Mouse (Mus musculus): ENCODE measurements at regions not wholly inside any gene's neighbourhood (a gene's known extent, or its start where the extent isn't known, plus 50 kb on each side); places are given as distances from the start of the nearest gene placed in this dataset.

- no peaks in the 10 kb centered on the region for H3K9me3 ChIP-seq (ENCODE audit: control insufficient read depth, low read length)
Measured at GRCm38 (mm10) chr5:69705168-69705532, 113.0 kb upstream of the Gnpda2 start.

GRCm38 (mm10) chr5:69704261-69705167, 112.4 kb upstream of the Gnpda2 start:
- no peak for ATAC-seq
- no peak overlapping the region for H3K4me3 ChIP-seq (ENCODE audit: low read length)
- H3K4me1 ChIP-seq (ENCODE audit: control insufficient read depth, insufficient read depth, low read length): no peaks in the 10 kb centered on the region
- no peak overlapping the region for H3K4me2 ChIP-seq (ENCODE audit: low read depth, low read length)
- no peaks in the 10 kb centered on the region for H3K27me3 ChIP-seq (replicated peaks; ENCODE audit: control insufficient read depth, insufficient read depth, low read length)
- no peaks in the 10 kb centered on the region for H3K36me3 ChIP-seq (ENCODE audit: control insufficient read depth, insufficient read depth, low read length)
- no peaks in the 10 kb centered on the region for H3K9me3 ChIP-seq (ENCODE audit: control insufficient read depth, low read length)
- WGBS: 66% methylated on average over 2 of the region's 2 CpGs
- H3K9ac ChIP-seq (ENCODE audit: low read depth, low read length): no peak overlapping the region
- no peak overlapping the region for H3K27ac ChIP-seq (ENCODE audit: low read length)

More at GRCm38 (mm10) chr5:69705168-69705532, 113.0 kb upstream of the Gnpda2 start:
- H3K4me1 ChIP-seq (ENCODE audit: control insufficient read depth, insufficient read depth, low read length): no peaks in the 10 kb centered on the region
- no peaks in the 10 kb centered on the region for H3K27me3 ChIP-seq (replicated peaks; ENCODE audit: control insufficient read depth, insufficient read depth, low read length)
- no peak overlapping the region for H3K4me3 ChIP-seq (ENCODE audit: low read length)
- no peak overlapping the region for H3K27ac ChIP-seq (ENCODE audit: low read length)
- no peak overlapping the region for H3K4me2 ChIP-seq (ENCODE audit: low read depth, low read length)
- WGBS: 81% methylated on average over 4 of the region's 4 CpGs
- no peaks in the 10 kb centered on the region for H3K36me3 ChIP-seq (ENCODE audit: control insufficient read depth, insufficient read depth, low read length)
- H3K9ac ChIP-seq (ENCODE audit: low read depth, low read length): no peak overlapping the region
- ATAC-seq: no peak

- H3K9ac ChIP-seq (ENCODE audit: low read depth, low read length): no peak overlapping the region
- WGBS: 42% methylated on average over 3 of the region's 3 CpGs
- no peak overlapping the region for H3K4me3 ChIP-seq (ENCODE audit: low read length)
- peak; percentile 85 for ATAC-seq
- H3K36me3 ChIP-seq (ENCODE audit: control insufficient read depth, insufficient read depth, low read length): no peaks in the 10 kb centered on the region
- no peaks in the 10 kb centered on the region for H3K27me3 ChIP-seq (replicated peaks; ENCODE audit: control insufficient read depth, insufficient read depth, low read length)
- no peaks in the 10 kb centered on the region for H3K9me3 ChIP-seq (ENCODE audit: control insufficient read depth, low read length)
- H3K4me2 ChIP-seq (ENCODE audit: low read depth, low read length): no peak overlapping the region
- no peak overlapping the region for H3K27ac ChIP-seq (ENCODE audit: low read length)
- no peaks in the 10 kb centered on the region for H3K4me1 ChIP-seq (ENCODE audit: control insufficient read depth, insufficient read depth, low read length)
Measured at GRCm38 (mm10) chr5:69678770-69679169, 86.6 kb upstream of the Gnpda2 start.

GRCm38 (mm10) chr5:69678268-69678667, 86.1 kb upstream of the Gnpda2 start:
- H3K9ac ChIP-seq (ENCODE audit: low read depth, low read length): no peak overlapping the region
- no peak overlapping the region for H3K4me2 ChIP-seq (ENCODE audit: low read depth, low read length)
- ATAC-seq: peak; percentile 62; the same call in 1 of the 2 replicates
- no peaks in the 10 kb centered on the region for H3K4me1 ChIP-seq (ENCODE audit: control insufficient read depth, insufficient read depth, low read length)
- no peaks in the 10 kb centered on the region for H3K27me3 ChIP-seq (replicated peaks; ENCODE audit: control insufficient read depth, insufficient read depth, low read length)
- H3K4me3 ChIP-seq (ENCODE audit: low read length): no peak overlapping the region
- H3K9me3 ChIP-seq (ENCODE audit: control insufficient read depth, low read length): no peaks in the 10 kb centered on the region
- WGBS: 61% methylated on average over 3 of the region's 3 CpGs
- no peak overlapping the region for H3K27ac ChIP-seq (ENCODE audit: low read length)
- H3K36me3 ChIP-seq (ENCODE audit: control insufficient read depth, insufficient read depth, low read length): no peaks in the 10 kb centered on the region

GRCm38 (mm10) chr5:69665555-69665954, 73.4 kb upstream of the Gnpda2 start:
- Histone ChIP-seq H3K4me3 (ENCODE audit: low read length) (no peak overlapping the region), H3K9me3 (ENCODE audit: control insufficient read depth, low read length) (no peaks in the 10 kb centered on the region), H3K9ac (ENCODE audit: low read depth, low read length) (no peak overlapping the region), H3K36me3 (ENCODE audit: control insufficient read depth, insufficient read depth, low read length) (no peaks in the 10 kb centered on the region), H3K27ac (ENCODE audit: low read length) (no peak overlapping the region), H3K27me3 (replicated peaks; ENCODE audit: control insufficient read depth, insufficient read depth, low read length) (no peaks in the 10 kb centered on the region), H3K4me2 (ENCODE audit: low read depth, low read length) (no peak overlapping the region), H3K4me1 (ENCODE audit: control insufficient read depth, insufficient read depth, low read length) (no peaks in the 10 kb centered on the region)
- WGBS: 57% methylated on average over 2 of the region's 2 CpGs
- ATAC-seq: no peak

GRCm38 (mm10) chr5:69663961-69664360, 71.8 kb upstream of the Gnpda2 start:
- no peak for ATAC-seq
- WGBS: 70% methylated on average over 3 of the region's 3 CpGs
- Histone ChIP-seq H3K27me3 (replicated peaks; ENCODE audit: control insufficient read depth, insufficient read depth, low read length) (no peaks in the 10 kb centered on the region), H3K4me1 (ENCODE audit: control insufficient read depth, insufficient read depth, low read length) (no peaks in the 10 kb centered on the region), H3K36me3 (ENCODE audit: control insufficient read depth, insufficient read depth, low read length) (no peaks in the 10 kb centered on the region), H3K9me3 (ENCODE audit: control insufficient read depth, low read length) (no peaks in the 10 kb centered on the region), H3K27ac (ENCODE audit: low read length) (no peak overlapping the region), H3K4me2 (ENCODE audit: low read depth, low read length) (no peak overlapping the region), H3K4me3 (ENCODE audit: low read length) (no peak overlapping the region), H3K9ac (ENCODE audit: low read depth, low read length) (no peak overlapping the region)

All from intestine, embryonic 16.5 days (tissue).